Mouse (Mus musculus): Measurements from ENCODE around the gene Atp13a2.

DNA sequence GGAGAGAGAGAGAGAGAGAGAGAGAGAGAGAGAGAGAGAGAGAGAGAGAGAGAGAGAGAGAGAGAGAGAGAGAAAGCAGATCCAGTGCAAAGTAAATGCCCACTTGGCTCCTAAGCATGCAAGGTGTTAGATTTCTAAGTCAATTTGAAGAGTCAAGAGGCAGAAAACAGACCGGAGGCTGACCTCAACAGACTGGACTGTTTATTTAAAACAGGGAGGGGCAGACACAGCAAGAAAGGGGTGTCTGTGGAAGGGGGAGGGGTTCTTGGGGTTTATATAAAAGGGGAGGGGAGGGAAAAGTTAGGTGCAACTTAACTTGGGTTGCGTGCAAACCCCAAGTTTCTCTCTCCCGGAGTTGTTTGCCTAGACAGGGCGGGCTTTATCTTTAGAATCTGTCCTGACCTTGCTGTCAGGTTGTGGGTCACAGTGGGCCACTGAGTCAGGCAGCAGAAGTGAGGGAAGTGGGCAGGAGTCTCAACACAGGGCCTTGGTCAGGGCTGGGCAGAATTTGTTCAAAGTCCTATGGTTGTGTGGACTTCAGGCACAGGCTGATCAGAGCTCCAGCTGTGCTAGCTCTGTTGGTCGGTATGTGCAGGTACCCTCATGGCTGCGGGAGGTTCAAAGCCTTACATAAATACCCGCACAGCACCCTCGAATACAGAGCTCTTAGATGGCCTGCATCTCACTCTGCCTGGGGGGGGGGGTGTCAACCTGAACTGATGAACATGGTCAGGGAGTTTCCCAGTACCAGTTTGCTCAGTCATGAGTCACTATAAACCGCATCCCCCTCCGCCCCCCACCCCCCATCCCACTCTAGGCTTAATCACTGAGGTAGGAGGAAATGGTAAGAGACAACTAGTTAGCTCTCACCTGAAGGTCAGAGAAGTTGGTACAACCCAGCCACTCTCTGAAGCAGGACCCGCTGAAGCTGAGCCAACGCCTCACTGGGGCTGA is 38.9 kb upstream of the Atp13a2 start:
- TF ChIP-seq CTCF (IDR thresholded peaks at IDR 0.05; ENCODE audit: control insufficient read depth, insufficient read depth, low read length) (no peak), POLR2A (IDR thresholded peaks at IDR 0.05; ENCODE audit: borderline replicate concordance, control insufficient read depth, low read depth, low read length) (no peak)

All from bone marrow, adult 2 months (tissue).